Mouse (Mus musculus) CH12.LX (cell line): ENCODE measurements around the gene Dnaja3.

ENCODE experiments used
- CTCF ChIP-seq, 2 experiments: IDR thresholded peaks in 1 of 2; conservative IDR thresholded peaks in 1 of 2; 2 replicates each; pipeline ENCODE4 v1.5.1; 2011 to 2012; ENCODE audit warnings: low read depth in 2 of 2, low read length in 2 of 2, improper control_type of control experiment in 1 of 2, inconsistent platforms in 1 of 2, mild to moderate bottlenecking in 1 of 2, moderate library complexity in 1 of 2
- MXI1 ChIP-seq: IDR thresholded peaks from 2 replicates; pipeline ENCODE4 v1.6.1; 2011; ENCODE audit warnings: mild to moderate bottlenecking, low read depth, low read length, improper control_type of control experiment
- NELFE ChIP-seq: IDR thresholded peaks from 2 replicates; pipeline ENCODE4 v1.6.1; 2011; ENCODE audit warnings: low read depth, low read length, improper control_type of control experiment
- POLR2A ChIP-seq: IDR thresholded peaks from 2 replicates; pipeline ENCODE4 v1.6.1; 2011; ENCODE audit warnings: low read depth, mild to moderate bottlenecking, improper control_type of control experiment, low read length
- USF1 ChIP-seq: IDR thresholded peaks from 2 replicates; pipeline ENCODE4 v1.6.1; 2014; ENCODE audit warnings: low read depth, mild to moderate bottlenecking, inconsistent platforms, low read length, improper control_type of control experiment

GRCm38 (mm10) chr16:4670317-4670716 is 30.5 kb downstream of the Dnaja3 start:
- no peak for TF ChIP-seq CTCF (conservative IDR thresholded peaks at IDR 0.05 in 1 of 2, IDR thresholded peaks at IDR 0.05 in 1 of 2; ENCODE audit: low read depth in 2 of 2, low read length in 2 of 2)
- TF ChIP-seq USF1: no peak
- TF ChIP-seq MXI1: no peak
- TF ChIP-seq NELFE: no peak
- TF ChIP-seq POLR2A: no peak
